Comparison of ENCODE assay signal across 16 mouse cellular contexts in genomic region chr1:179345318-179345925, GRCm38 (mm10).
"Had no signal": no experiment of that assay in that cellular context is flagged by ENCODE, and none has a peak within 500 bp of the region (broad histone marks: within the 10 kb centered on the region; RNA-seq: fewer than 3 reads in every experiment).

No protein-coding gene starts in this region.

- H3K4me2 ChIP-seq: limb, embryonic 15.5 days; liver, embryonic 12.5 days; lung, embryonic 14.5 days; stomach, embryonic 15.5 days had no signal

- H3K27ac ChIP-seq: kidney, postnatal 0 days; limb, embryonic 15.5 days; liver, embryonic 12.5 days; macrophage; stomach, embryonic 15.5 days had no signal

- ATAC-seq: liver, embryonic 12.5 days had no signal

- H3K9ac ChIP-seq: limb, embryonic 15.5 days; liver, embryonic 12.5 days; lung, embryonic 14.5 days; stomach, embryonic 15.5 days had no signal

- H3K4me1 ChIP-seq: limb, embryonic 15.5 days; liver, embryonic 12.5 days; stomach, embryonic 15.5 days had no signal

- H3K36me3 ChIP-seq: limb, embryonic 15.5 days; liver, embryonic 12.5 days; stomach, embryonic 15.5 days had no signal

- H3K9me3 ChIP-seq: limb, embryonic 15.5 days; liver, embryonic 12.5 days; megakaryocyte, embryonic 14.5 days; stomach, embryonic 15.5 days had no signal

- H3K27me3 ChIP-seq: limb, embryonic 15.5 days; liver, embryonic 12.5 days; megakaryocyte, embryonic 14.5 days; stomach, embryonic 15.5 days had no signal

- H3K4me3 ChIP-seq: limb, embryonic 15.5 days; liver, embryonic 12.5 days; megakaryocyte, embryonic 14.5 days; stomach, embryonic 15.5 days had no signal

- DNase-seq: kidney, adult 11 months; kidney, adult 9 months; kidney, postnatal 36 days; layer of hippocampus, adult 9-11 months; layer of hippocampus, postnatal 36 days; lung, embryonic 14.5 days; lung, postnatal 14 days; right cerebral cortex, postnatal 14 days; thymus, adult 2 months; thymus, postnatal 25 days had no signal
